ENCODE assay signal across 18 mouse cellular contexts in genomic region chr5:92950583-92950982, GRCm38 (mm10).
DNase-seq lines count a peak whose midpoint lies in the region; ATAC-seq and TF ChIP-seq lines count a peak whose summit lies in the region.
"Had no signal": no experiment of that assay in that cellular context is flagged by ENCODE, and none has a peak within 500 bp of the region (broad histone marks: within the 10 kb centered on the region; RNA-seq: fewer than 3 reads in every experiment).

No protein-coding gene starts in this region.

- DNase-seq in cerebellum, postnatal 10 days, result peak; percentile 43 to 54
- no peak for DNase-seq in cerebellum, adult 9-10 months
- DNase-seq in forebrain, postnatal 0 days, result no peak
- DNase-seq in kidney, postnatal 10 days, result peak; percentile 5
- DNase-seq in kidney, postnatal 14 days, result no peak
- DNase-seq: adrenal gland, postnatal 10 days; B cell, adult 2 months; cerebellum, adult 11 months; cerebellum, adult 8-10 months; cerebellum, postnatal 36 days; gastrocnemius, postnatal 14 days; heart, adult 2 months; heart, postnatal 36 days had no signal

- 89% methylated on average over 14 of the region's 14 CpGs for WGBS in forebrain, embryonic 16.5 days
- WGBS in forebrain, postnatal 0 days, result 83% methylated on average over 14 of the region's 14 CpGs

- no peaks in the 10 kb centered on the region for H3K27me3 ChIP-seq in forebrain, embryonic 16.5 days (replicated peaks; ENCODE audit: control insufficient read depth, insufficient read depth, low read length)
- no peaks in the 10 kb centered on the region for H3K27me3 ChIP-seq in forebrain, postnatal 0 days (ENCODE audit: insufficient read depth, low read length)
- H3K27me3 ChIP-seq in E14TG2a.4 (ENCODE audit: insufficient read depth, low read length), result no peaks in the 10 kb centered on the region
- H3K27me3 ChIP-seq: heart, embryonic 13.5 days; hindbrain, embryonic 15.5 days had no signal

- no peak overlapping the region for H3K4me2 ChIP-seq in forebrain, embryonic 16.5 days (ENCODE audit: low read length)
- no peak overlapping the region for H3K4me2 ChIP-seq in forebrain, postnatal 0 days (ENCODE audit: low read depth)
- H3K4me2 ChIP-seq: heart, embryonic 13.5 days; hindbrain, embryonic 15.5 days had no signal

- no peak overlapping the region for H3K9ac ChIP-seq in forebrain, embryonic 16.5 days (replicated peaks; ENCODE audit: low read depth, low read length)
- H3K9ac ChIP-seq in forebrain, postnatal 0 days, result no peak overlapping the region
- H3K9ac ChIP-seq: hindbrain, embryonic 15.5 days had no signal

- H3K36me3 ChIP-seq in forebrain, embryonic 16.5 days (ENCODE audit: control insufficient read depth, insufficient read depth), result no peaks in the 10 kb centered on the region
- H3K36me3 ChIP-seq in forebrain, postnatal 0 days (ENCODE audit: insufficient read depth), result no peaks in the 10 kb centered on the region; the same call in 1 of the 2 replicates
- peaks cover 84% of the 10 kb centered on the region for H3K36me3 ChIP-seq in E14TG2a.4 (ENCODE audit: insufficient read depth, low read length)
- H3K36me3 ChIP-seq: hindbrain, embryonic 15.5 days had no signal

- H3K4me1 ChIP-seq in forebrain, embryonic 16.5 days (replicated peaks; ENCODE audit: control insufficient read depth, insufficient read depth, low read length), result peaks cover 13% of the 10 kb centered on the region
- H3K4me1 ChIP-seq in forebrain, postnatal 0 days (ENCODE audit: insufficient read depth), result no peaks in the 10 kb centered on the region
- H3K4me1 ChIP-seq in E14TG2a.4 (replicated peaks; ENCODE audit: low read depth, low read length), result peaks cover 55% of the 10 kb centered on the region

- H3K4me3 ChIP-seq in forebrain, embryonic 16.5 days (replicated peaks; ENCODE audit: low read length), result no peak overlapping the region
- no peak overlapping the region for H3K4me3 ChIP-seq in forebrain, postnatal 0 days (ENCODE audit: low read depth, low read length)
- H3K4me3 ChIP-seq in E14TG2a.4 (replicated peaks; ENCODE audit: low read length), result peak overlapping the region; percentile 67
- H3K4me3 ChIP-seq: heart, adult 2 months; heart, embryonic 13.5 days; hindbrain, embryonic 15.5 days had no signal

- no peak for ATAC-seq in forebrain, embryonic 16.5 days
- ATAC-seq in forebrain, postnatal 0 days, result no peak
- ATAC-seq: CD4-positive, CD25-positive, alpha-beta regulatory T cell, adult 4 months had no signal

- TF ChIP-seq CTCF in forebrain, postnatal 0 days (IDR thresholded peaks at IDR 0.05; ENCODE audit: low read depth), result no peak
- TF ChIP-seq CTCF in E14TG2a.4 (conservative IDR thresholded peaks at IDR 0.05; ENCODE audit: low read length), result no peak

- H3K9me3 ChIP-seq in forebrain, embryonic 16.5 days (ENCODE audit: control insufficient read depth, low read length), result no peaks in the 10 kb centered on the region
- H3K9me3 ChIP-seq in forebrain, postnatal 0 days (ENCODE audit: low read length), result no peaks in the 10 kb centered on the region
- H3K9me3 ChIP-seq in E14TG2a.4 (ENCODE audit: low read length), result no peaks in the 10 kb centered on the region
- H3K9me3 ChIP-seq: heart, embryonic 13.5 days; hindbrain, embryonic 15.5 days had no signal

- peak overlapping the region; percentile 6; the same call in 1 of the 2 replicates for H3K27ac ChIP-seq in forebrain, embryonic 16.5 days (ENCODE audit: low read length)
- no peak overlapping the region for H3K27ac ChIP-seq in forebrain, postnatal 0 days (ENCODE audit: low read depth, low read length)
- H3K27ac ChIP-seq: heart, adult 2 months; heart, embryonic 13.5 days; hindbrain, embryonic 15.5 days had no signal

Comparison
In these comparisons a context has a peak if more than half of its experiments do, and no peak if none do; other contexts are left out.
1. DNase-seq: peak in cerebellum, postnatal 10 days (2 of 2) and kidney, postnatal 10 days (single experiment); none in cerebellum, adult 9-10 months (single experiment), forebrain, postnatal 0 days (single experiment) and kidney, postnatal 14 days (single experiment).